Mouse (Mus musculus) hindbrain, embryonic 13.5 days (tissue): ENCODE measurements at regions not wholly inside any gene's neighbourhood (a gene's known extent, or its start where the extent isn't known, plus 50 kb on each side); places are given as distances from the start of the nearest gene placed in this dataset.

ENCODE experiments used
- ATAC-seq: fragments of 200-750 bp; cut with Nextera tagmentation; 2 replicates; pipeline ENCODE4 v1.8.0; 2017; ENCODE audit warnings: moderate TSS enrichment; ENCODE audit not compliant: low FRiP score
- H3K27ac ChIP-seq: fragments of 300-500 bp; sonication (generic); 2 replicates; pipeline ENCODE4 v1.5.1; 2015; ENCODE audit warnings: inconsistent platforms, mild to moderate bottlenecking, moderate library complexity
- H3K27me3 ChIP-seq: fragments of 300-500 bp; sonication (generic); 2 replicates; pipeline ENCODE4 v1.6.1; 2015; ENCODE audit warnings: mild to moderate bottlenecking, inconsistent platforms
- H3K36me3 ChIP-seq: fragments of 300-500 bp; sonication (generic); 2 replicates; pipeline ENCODE4 v1.6.1; 2015; ENCODE audit warnings: mild to moderate bottlenecking, inconsistent platforms
- H3K4me1 ChIP-seq: fragments of 300-500 bp; sonication (generic); replicated peaks from 2 replicates; pipeline ENCODE4 v1.6.1; 2015; ENCODE audit warnings: inconsistent platforms
- H3K4me2 ChIP-seq: fragments of 300-500 bp; sonication (generic); 2 replicates; pipeline ENCODE4 v1.6.1; 2015; ENCODE audit warnings: inconsistent platforms, mild to moderate bottlenecking, moderate library complexity
- H3K4me3 ChIP-seq: fragments of 300-500 bp; sonication (generic); 2 replicates; pipeline ENCODE4 v1.5.1; 2015; ENCODE audit warnings: mild to moderate bottlenecking, inconsistent platforms
- H3K9ac ChIP-seq: fragments of 300-500 bp; sonication (generic); 2 replicates; pipeline ENCODE4 v1.6.1; 2015; ENCODE audit warnings: mild to moderate bottlenecking, inconsistent platforms
- H3K9me3 ChIP-seq: fragments of 300-500 bp; sonication (generic); 2 replicates; pipeline ENCODE4 v1.6.1; 2016; ENCODE audit warnings: inconsistent platforms
- WGBS: fragments of 180-500 bp; shearing (Covaris S2); methylation state at CpG from one replicate; pipeline ENCODE4 v1.1.7; 2015; 5-methylcytosine and 5-hydroxymethylcytosine counted together

- no peaks in the 10 kb centered on the region for H3K27me3 ChIP-seq
- no peak for ATAC-seq
- WGBS = 43% methylated on average over 6 of the region's 6 CpGs
Measured at GRCm38 (mm10) chr1:89344546-89344945, 110.1 kb upstream of the Agap1 start.

GRCm38 (mm10) chr1:89347341-89347740, 107.3 kb upstream of the Agap1 start:
- ATAC-seq = no peak
- no peaks in the 10 kb centered on the region for H3K4me1 ChIP-seq
- H3K27me3 ChIP-seq = no peaks in the 10 kb centered on the region
- H3K4me2 ChIP-seq = no peak overlapping the region
- H3K27ac ChIP-seq = no peak overlapping the region
- no peaks in the 10 kb centered on the region for H3K36me3 ChIP-seq
- H3K9me3 ChIP-seq = no peaks in the 10 kb centered on the region
- no peak overlapping the region for H3K4me3 ChIP-seq
- H3K9ac ChIP-seq = no peak overlapping the region
- 62% methylated on average over 3 of the region's 3 CpGs for WGBS

More at GRCm38 (mm10) chr1:89344546-89344945, 110.1 kb upstream of the Agap1 start:
- Histone ChIP-seq H3K4me3 (no peak overlapping the region), H3K9ac (no peak overlapping the region), H3K27ac (no peak overlapping the region), H3K4me1 (peaks cover 9% of the 10 kb centered on the region), H3K36me3 (no peaks in the 10 kb centered on the region), H3K4me2 (no peak overlapping the region), H3K9me3 (no peaks in the 10 kb centered on the region)

- H3K4me3 ChIP-seq = no peak overlapping the region
- WGBS = 46% methylated on average over 4 of the region's 4 CpGs
- H3K9ac ChIP-seq = no peak overlapping the region
- no peaks in the 10 kb centered on the region; the same call in 1 of the 2 replicates for H3K4me1 ChIP-seq
- peak overlapping the region; percentile 1; the same call in 1 of the 2 replicates for H3K27ac ChIP-seq
- no peaks in the 10 kb centered on the region for H3K27me3 ChIP-seq
- H3K36me3 ChIP-seq = no peaks in the 10 kb centered on the region
- H3K9me3 ChIP-seq = no peaks in the 10 kb centered on the region
- ATAC-seq = peak; percentile 59; the same call in 1 of the 2 replicates
- no peak overlapping the region for H3K4me2 ChIP-seq
Measured at GRCm38 (mm10) chr1:89352936-89353335, 101.7 kb upstream of the Agap1 start.

- Histone ChIP-seq H3K4me1 (peaks cover 11% of the 10 kb centered on the region; the same call in 1 of the 2 replicates), H3K36me3 (no peaks in the 10 kb centered on the region), H3K9me3 (no peaks in the 10 kb centered on the region), H3K4me3 (no peak overlapping the region), H3K27ac (no peak overlapping the region), H3K27me3 (no peaks in the 10 kb centered on the region), H3K9ac (no peak overlapping the region), H3K4me2 (no peak overlapping the region)
- WGBS = 63% methylated on average over 3 of the region's 3 CpGs
- ATAC-seq = no peak
Measured at GRCm38 (mm10) chr1:89359257-89359656, 95.3 kb upstream of the Agap1 start.

DNA sequence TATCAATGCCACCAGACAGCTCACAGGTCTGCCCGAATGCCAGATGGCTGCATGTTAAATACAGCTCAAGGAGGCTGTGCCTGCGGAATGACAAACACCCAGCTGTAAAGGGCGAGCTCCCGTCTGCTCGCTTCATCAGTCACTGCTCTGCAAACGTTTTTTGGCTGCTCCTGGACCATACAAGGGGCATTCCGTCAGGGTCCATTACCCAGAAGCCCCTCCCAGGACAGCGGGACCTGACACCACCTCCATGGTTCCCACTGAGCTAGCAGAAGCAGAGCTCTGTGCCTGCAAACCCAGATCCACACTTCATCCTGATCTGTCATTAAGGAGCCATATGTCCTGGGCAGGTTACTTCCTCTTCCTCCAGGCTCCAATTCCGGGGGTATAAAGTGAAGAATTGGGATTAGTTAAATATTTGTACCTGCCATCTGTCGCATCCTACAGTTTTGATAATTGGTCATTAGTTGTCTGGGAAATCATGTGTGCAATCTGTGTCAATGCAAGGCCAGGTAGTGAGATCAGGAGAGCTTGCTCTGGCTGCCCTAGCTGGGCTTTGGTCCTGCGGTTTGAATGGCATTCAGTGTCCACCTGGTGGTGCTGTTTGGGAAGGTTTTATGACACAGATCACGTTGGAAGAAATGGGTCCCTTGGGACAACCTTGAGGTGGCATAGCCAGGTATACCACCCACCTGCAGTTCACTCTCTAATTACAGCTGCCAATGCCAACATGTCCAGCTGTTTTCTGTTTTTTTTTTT, 89.9 kb upstream of the Agap1 start:
- peak; percentile 66 for ATAC-seq
- 50% methylated on average over 12 of the region's 12 CpGs for WGBS
- Histone ChIP-seq H3K36me3 (no peaks in the 10 kb centered on the region), H3K4me1 (peaks cover 12% of the 10 kb centered on the region; the same call in 1 of the 2 replicates), H3K9me3 (no peaks in the 10 kb centered on the region), H3K4me3 (no peak overlapping the region), H3K27ac (no peak overlapping the region), H3K9ac (no peak overlapping the region), H3K27me3 (no peaks in the 10 kb centered on the region), H3K4me2 (no peak overlapping the region)

- no peaks in the 10 kb centered on the region for H3K9me3 ChIP-seq
Measured at GRCm38 (mm10) chr1:89366891-89367290, 87.7 kb upstream of the Agap1 start.

DNA sequence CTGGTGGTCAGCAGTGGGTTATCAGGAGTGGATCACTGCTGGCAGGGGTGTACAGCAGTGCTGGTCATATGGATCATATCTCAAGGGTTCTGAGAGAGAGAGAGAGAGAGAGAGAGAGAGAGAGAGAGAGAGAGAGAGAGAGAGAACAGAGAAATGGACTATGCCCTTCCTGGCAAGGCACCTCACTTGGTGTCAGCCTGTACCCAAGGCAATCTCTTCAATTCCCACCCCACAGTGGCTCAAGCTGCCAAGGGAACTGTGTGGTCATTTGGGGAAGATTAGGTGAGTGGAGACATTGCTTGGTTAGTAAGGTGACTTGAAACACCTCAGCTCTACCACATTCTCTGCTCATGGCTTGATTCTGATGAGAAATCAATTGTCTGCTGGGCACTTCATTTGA, 80.8 kb upstream of the Agap1 start:
- H3K9ac ChIP-seq = no peak overlapping the region
- no peaks in the 10 kb centered on the region for H3K27me3 ChIP-seq
- H3K4me1 ChIP-seq = no peaks in the 10 kb centered on the region
- no peaks in the 10 kb centered on the region for H3K9me3 ChIP-seq
- H3K4me2 ChIP-seq = no peak overlapping the region
- H3K36me3 ChIP-seq = no peaks in the 10 kb centered on the region
- H3K4me3 ChIP-seq = no peak overlapping the region
- no peak for ATAC-seq
- no peak overlapping the region for H3K27ac ChIP-seq

More at GRCm38 (mm10) chr1:89366891-89367290, 87.7 kb upstream of the Agap1 start:
- H3K27me3 ChIP-seq = no peaks in the 10 kb centered on the region
- WGBS = 92% methylated on average over 5 of the region's 5 CpGs
- ATAC-seq = no peak
- no peak overlapping the region for H3K27ac ChIP-seq
- no peak overlapping the region for H3K9ac ChIP-seq
- no peak overlapping the region for H3K4me2 ChIP-seq
- H3K36me3 ChIP-seq = no peaks in the 10 kb centered on the region
- peaks cover 12% of the 10 kb centered on the region; the same call in 1 of the 2 replicates for H3K4me1 ChIP-seq
- H3K4me3 ChIP-seq = no peak overlapping the region

DNA sequence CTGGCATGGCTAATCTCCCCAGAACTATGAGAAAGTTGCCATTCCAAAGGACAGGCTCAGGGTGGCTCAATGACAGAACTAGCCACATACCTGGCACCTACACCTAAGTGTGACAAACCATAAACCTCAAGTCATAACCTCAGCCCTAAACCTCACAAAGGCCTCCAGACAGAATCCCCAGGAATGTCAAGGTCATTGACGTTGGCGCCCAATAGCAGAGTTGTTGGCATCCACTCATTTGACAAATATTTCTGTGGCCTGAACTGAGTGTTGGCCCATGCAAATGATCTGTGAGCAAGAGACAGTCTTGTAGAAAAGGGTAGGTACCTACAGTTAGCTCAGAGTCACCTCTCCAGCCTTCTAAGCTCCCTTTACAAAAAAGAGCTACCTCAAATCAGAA, 80.3 kb upstream of the Agap1 start:
- no peak overlapping the region for H3K4me2 ChIP-seq
- ATAC-seq = no peak
- 97% methylated on average over 2 of the region's 2 CpGs for WGBS
- H3K4me1 ChIP-seq = no peaks in the 10 kb centered on the region
- H3K27ac ChIP-seq = no peak overlapping the region
- H3K9ac ChIP-seq = no peak overlapping the region
- H3K9me3 ChIP-seq = 0 out of 2 replicates have a peak, but pooled peaks cover 3% of the 10 kb centered on the region
- no peak overlapping the region for H3K4me3 ChIP-seq
- H3K36me3 ChIP-seq = no peaks in the 10 kb centered on the region
- H3K27me3 ChIP-seq = no peaks in the 10 kb centered on the region

DNA sequence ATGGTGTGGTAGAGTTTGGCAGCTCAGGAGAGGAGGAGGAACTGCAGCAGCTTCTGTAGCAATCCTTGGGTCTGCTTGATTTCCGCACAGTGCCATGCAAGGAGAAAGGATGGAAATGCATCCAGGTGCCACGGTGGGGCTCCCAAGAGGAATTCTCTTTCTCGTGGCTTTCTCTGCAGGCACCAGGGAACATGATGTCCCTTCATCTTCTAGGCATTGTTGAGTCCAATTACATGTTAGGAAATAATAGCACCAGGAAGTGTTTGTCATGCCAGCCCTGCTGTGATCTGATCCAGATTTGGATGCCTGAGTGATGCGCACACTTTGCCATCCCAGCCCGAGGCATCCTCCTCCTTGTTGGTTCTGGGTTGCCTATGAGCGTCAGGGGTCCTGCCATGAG, 72.6 kb upstream of the Agap1 start:
- Histone ChIP-seq H3K4me1 (no peaks in the 10 kb centered on the region), H3K4me3 (no peak overlapping the region), H3K4me2 (no peak overlapping the region), H3K27me3 (0 out of 2 replicates have a peak, but pooled peaks cover 3% of the 10 kb centered on the region), H3K27ac (no peak overlapping the region), H3K36me3 (no peaks in the 10 kb centered on the region), H3K9me3 (0 out of 2 replicates have a peak, but pooled peaks cover 3% of the 10 kb centered on the region), H3K9ac (no peak overlapping the region)
- no peak for ATAC-seq
- 78% methylated on average over 6 of the region's 6 CpGs for WGBS

- no peak overlapping the region for H3K27ac ChIP-seq
- no peaks in the 10 kb centered on the region for H3K9me3 ChIP-seq
- H3K4me3 ChIP-seq = no peak overlapping the region
- 76% methylated on average over 6 of the region's 6 CpGs for WGBS
- no peak overlapping the region for H3K4me2 ChIP-seq
- H3K36me3 ChIP-seq = no peaks in the 10 kb centered on the region
- H3K27me3 ChIP-seq = 0 out of 2 replicates have a peak, but pooled peaks cover 8% of the 10 kb centered on the region
- ATAC-seq = no peak
- no peaks in the 10 kb centered on the region for H3K4me1 ChIP-seq
- H3K9ac ChIP-seq = no peak overlapping the region
Measured at GRCm38 (mm10) chr1:89385111-89385510, 69.5 kb upstream of the Agap1 start.

DNA sequence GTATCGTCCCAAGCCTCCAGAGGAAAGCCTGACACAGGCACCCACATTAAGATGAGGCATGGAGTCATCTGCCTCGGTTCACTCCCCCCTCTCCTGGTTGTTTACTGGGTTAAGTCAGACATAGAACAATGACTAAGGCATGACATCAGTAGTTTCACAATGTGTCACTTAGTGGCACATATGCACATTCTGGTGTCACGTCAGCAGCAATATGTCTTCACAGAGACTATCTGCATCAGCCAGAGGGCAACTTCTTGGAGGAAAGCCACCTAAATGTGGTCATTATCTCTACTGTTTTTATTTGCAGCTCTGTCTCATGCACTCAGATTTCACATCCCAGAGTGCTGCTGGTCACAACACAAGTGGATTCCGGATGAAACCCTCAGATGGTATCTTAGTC, 61.9 kb upstream of the Agap1 start:
- Histone ChIP-seq H3K4me1 (no peaks in the 10 kb centered on the region), H3K4me2 (no peak overlapping the region), H3K27me3 (0 out of 2 replicates have a peak, but pooled peaks cover 11% of the 10 kb centered on the region), H3K27ac (no peak overlapping the region), H3K9ac (no peak overlapping the region), H3K4me3 (no peak overlapping the region), H3K36me3 (no peaks in the 10 kb centered on the region), H3K9me3 (no peaks in the 10 kb centered on the region)
- 76% methylated on average over 4 of the region's 4 CpGs for WGBS
- ATAC-seq = no peak

DNA sequence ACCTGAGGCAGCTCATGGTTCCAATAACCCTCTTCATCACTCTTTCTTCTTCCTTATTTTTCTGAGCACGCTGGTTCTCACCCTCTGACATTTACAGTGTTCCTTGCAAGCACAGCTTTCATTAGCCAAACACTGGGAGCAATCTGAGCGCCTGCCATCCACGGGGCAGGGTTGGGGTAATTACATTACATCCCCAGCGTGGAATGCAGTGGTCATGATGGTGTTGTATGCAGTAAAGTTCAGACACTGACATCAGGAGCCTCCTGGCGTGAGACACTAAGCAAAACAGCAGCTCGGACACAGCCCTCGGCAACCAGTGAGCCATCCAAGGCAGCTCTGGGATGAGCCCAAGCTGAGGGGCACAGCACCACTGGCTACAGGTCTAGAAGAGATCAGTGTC, 60.1 kb upstream of the Agap1 start:
- H3K9me3 ChIP-seq = no peaks in the 10 kb centered on the region
- no peak overlapping the region for H3K4me2 ChIP-seq
- H3K27me3 ChIP-seq = 0 out of 2 replicates have a peak, but pooled peaks cover 8% of the 10 kb centered on the region
- H3K4me1 ChIP-seq = no peaks in the 10 kb centered on the region
- no peaks in the 10 kb centered on the region for H3K36me3 ChIP-seq
- H3K9ac ChIP-seq = no peak overlapping the region
- no peak overlapping the region for H3K4me3 ChIP-seq
- no peak for ATAC-seq
- 57% methylated on average over 7 of the region's 7 CpGs for whole genome bisulfite sequencing
- no peak overlapping the region for H3K27ac ChIP-seq

DNA sequence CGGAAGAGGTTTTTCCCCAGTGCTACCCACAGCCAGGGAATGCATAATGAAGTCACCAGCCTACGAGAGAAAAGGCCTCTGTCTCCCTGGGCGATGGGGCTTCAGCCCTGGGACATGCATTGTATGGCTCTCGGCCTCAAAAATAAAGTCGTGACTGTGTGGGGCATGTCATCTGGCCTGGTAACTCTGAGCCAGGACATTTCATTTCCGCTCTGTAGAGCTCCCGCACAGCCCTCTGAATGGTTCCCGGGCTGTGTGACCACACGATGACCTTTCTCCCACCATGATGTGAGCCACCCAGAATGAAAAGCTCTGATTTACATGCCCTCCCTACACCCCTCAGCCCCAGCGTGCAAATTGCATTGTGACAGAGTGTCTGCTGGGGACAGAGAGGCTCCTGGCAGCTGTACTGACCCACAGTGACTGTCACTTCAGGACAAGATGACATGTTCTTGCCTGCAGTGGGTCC, 53.8 kb upstream of the Agap1 start:
- Histone ChIP-seq H3K9me3 (no peaks in the 10 kb centered on the region), H3K27me3 (0 out of 2 replicates have a peak, but pooled peaks cover 15% of the 10 kb centered on the region), H3K4me3 (no peak overlapping the region), H3K4me1 (peaks cover 12% of the 10 kb centered on the region), H3K27ac (peak overlapping the region; percentile 35; the same call in 1 of the 2 replicates), H3K9ac (no peak overlapping the region), H3K4me2 (no peak overlapping the region), H3K36me3 (no peaks in the 10 kb centered on the region)
- WGBS = 10% methylated on average over 10 of the region's 10 CpGs
- peak; percentile 94 for ATAC-seq
